Mouse (Mus musculus) heart, adult 2 months (tissue): ENCODE results near the gene Oprd1.

ENCODE experiments used
- CTCF ChIP-seq: fragments of 200-600 bp; IDR thresholded peaks from 2 replicates; pipeline ENCODE4 v1.8.1; 2022; ENCODE audit warnings: antibody characterized with exemption, mild to moderate bottlenecking, moderate library complexity
- EP300 ChIP-seq: fragments of 200-500 bp; IDR thresholded peaks from 2 replicates; pipeline ENCODE4 v1.6.1; 2011; ENCODE audit warnings: low read depth, low read length, control low read depth; ENCODE audit not compliant: insufficient read depth
- POLR2A ChIP-seq: fragments of 200-500 bp; IDR thresholded peaks from 2 replicates; pipeline ENCODE4 v1.6.1; 2011; ENCODE audit warnings: mild to moderate bottlenecking, low read depth, low read length, control low read depth; ENCODE audit not compliant: insufficient read depth

DNA sequence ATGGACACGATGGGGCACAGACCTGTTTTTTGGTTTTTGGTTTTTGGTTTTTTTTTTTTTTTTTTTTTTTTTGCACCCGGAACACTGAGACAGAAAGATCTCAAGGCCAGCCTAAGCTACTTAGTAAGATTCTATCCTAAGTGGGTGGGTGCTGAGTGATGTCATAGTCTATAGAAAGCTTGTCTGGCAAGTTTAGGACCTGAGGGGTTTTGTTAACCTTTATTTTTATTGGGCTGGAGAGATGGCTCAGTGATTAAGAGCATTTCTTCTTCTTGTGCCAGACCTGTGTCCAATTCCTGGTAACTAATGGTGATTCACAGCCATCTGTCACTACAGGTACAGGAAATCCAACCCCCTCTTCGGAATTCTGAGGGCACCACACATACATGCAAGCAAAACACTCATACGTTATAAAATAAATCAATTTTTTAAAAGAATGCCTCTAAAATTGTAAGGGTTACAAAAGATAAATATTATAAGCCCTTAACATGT lies 63.7 kb downstream of the Oprd1 start:
- TF ChIP-seq POLR2A (no peak), CTCF (no peak), EP300 (no peak)
